Mouse (Mus musculus): ENCODE data around the gene Zswim7.
"Not testable (repeated sequence)": the region's sequence is repeated elsewhere in the genome, so short reads cannot be mapped to it uniquely, and the experiment has no call there.

Zswim7 gene

GRCm38 (mm10) chr11:62280675-62281600 is at the start of gene Zswim7, which contains the start of gene Ttc19:
Zswim7 (minus strand) TSS chr11:62281375.
Ttc19 (plus strand) TSS chr11:62281473.
- peak; percentile 93 for DNase-seq (ENCODE audit: low spot score)

GRCm38 (mm10) chr11:62323659-62324058 is 42.5 kb upstream of the Zswim7 start:
- DNase-seq (ENCODE audit: low spot score), result no peak

GRCm38 (mm10) chr11:62320097-62320496 is 38.9 kb upstream of the Zswim7 start:
- no peak for DNase-seq (ENCODE audit: low spot score)

GRCm38 (mm10) chr11:62317746-62318145 is 36.6 kb upstream of the Zswim7 start:
- DNase-seq (ENCODE audit: low spot score), result no peak

- DNase-seq (ENCODE audit: low spot score), result no peak
Measured at GRCm38 (mm10) chr11:62314984-62315383, 33.8 kb upstream of the Zswim7 start.

- no peak for DNase-seq (ENCODE audit: low spot score)
Measured at GRCm38 (mm10) chr11:62309296-62309695, 28.1 kb upstream of the Zswim7 start.

GRCm38 (mm10) chr11:62305866-62306265 is 24.7 kb upstream of the Zswim7 start:
- DNase-seq (ENCODE audit: low spot score), result no peak

GRCm38 (mm10) chr11:62298883-62299282 is 17.7 kb upstream of the Zswim7 start:
- no peak for DNase-seq (ENCODE audit: low spot score)

GRCm38 (mm10) chr11:62294121-62294520 is 12.9 kb upstream of the Zswim7 start:
- DNase-seq (ENCODE audit: low spot score), result no peak

- no peak for DNase-seq (ENCODE audit: low spot score)
Measured at GRCm38 (mm10) chr11:62287700-62288099, 6.5 kb upstream of the Zswim7 start.

- no peak for DNase-seq (ENCODE audit: low spot score)
Measured at GRCm38 (mm10) chr11:62285020-62285419, 3.8 kb upstream of the Zswim7 start.

- DNase-seq (ENCODE audit: low spot score), result not testable (repeated sequence)
Measured at GRCm38 (mm10) chr11:62284020-62284419, 2.8 kb upstream of the Zswim7 start.

- peak; percentile 71 for DNase-seq (ENCODE audit: low spot score)
Measured at GRCm38 (mm10) chr11:62281601-62281997, 424 bp upstream of the Zswim7 start.

GRCm38 (mm10) chr11:62278027-62278426 is 3.1 kb downstream of the Zswim7 start:
- DNase-seq (ENCODE audit: low spot score), result peak; percentile 82

GRCm38 (mm10) chr11:62277086-62277485 is 4.1 kb downstream of the Zswim7 start:
- no peak for DNase-seq (ENCODE audit: low spot score)

- no peak for DNase-seq (ENCODE audit: low spot score)
Measured at GRCm38 (mm10) chr11:62270851-62271250, 10.3 kb downstream of the Zswim7 start.

GRCm38 (mm10) chr11:62269097-62269496 is 12.1 kb downstream of the Zswim7 start:
- DNase-seq (ENCODE audit: low spot score), result peak; percentile 31

- DNase-seq (ENCODE audit: low spot score), result no peak
Measured at GRCm38 (mm10) chr11:62268381-62268780, 12.8 kb downstream of the Zswim7 start.

GRCm38 (mm10) chr11:62266466-62267214 is 14.5 kb downstream of the Zswim7 start:
- no peak for DNase-seq (ENCODE audit: low spot score)

- DNase-seq (ENCODE audit: low spot score), result no peak
Measured at GRCm38 (mm10) chr11:62265642-62266041, 15.5 kb downstream of the Zswim7 start.

- no peak for DNase-seq (ENCODE audit: low spot score)
Measured at GRCm38 (mm10) chr11:62264018-62264417, 17.2 kb downstream of the Zswim7 start.

GRCm38 (mm10) chr11:62263599-62263998 is 17.6 kb downstream of the Zswim7 start:
- DNase-seq (ENCODE audit: low spot score), result no peak

GRCm38 (mm10) chr11:62259214-62259613 is 22.0 kb downstream of the Zswim7 start:
- DNase-seq (ENCODE audit: low spot score), result no peak
